Mouse (Mus musculus): ENCODE results near the gene Gfer.

Gene Gfer

DNA sequence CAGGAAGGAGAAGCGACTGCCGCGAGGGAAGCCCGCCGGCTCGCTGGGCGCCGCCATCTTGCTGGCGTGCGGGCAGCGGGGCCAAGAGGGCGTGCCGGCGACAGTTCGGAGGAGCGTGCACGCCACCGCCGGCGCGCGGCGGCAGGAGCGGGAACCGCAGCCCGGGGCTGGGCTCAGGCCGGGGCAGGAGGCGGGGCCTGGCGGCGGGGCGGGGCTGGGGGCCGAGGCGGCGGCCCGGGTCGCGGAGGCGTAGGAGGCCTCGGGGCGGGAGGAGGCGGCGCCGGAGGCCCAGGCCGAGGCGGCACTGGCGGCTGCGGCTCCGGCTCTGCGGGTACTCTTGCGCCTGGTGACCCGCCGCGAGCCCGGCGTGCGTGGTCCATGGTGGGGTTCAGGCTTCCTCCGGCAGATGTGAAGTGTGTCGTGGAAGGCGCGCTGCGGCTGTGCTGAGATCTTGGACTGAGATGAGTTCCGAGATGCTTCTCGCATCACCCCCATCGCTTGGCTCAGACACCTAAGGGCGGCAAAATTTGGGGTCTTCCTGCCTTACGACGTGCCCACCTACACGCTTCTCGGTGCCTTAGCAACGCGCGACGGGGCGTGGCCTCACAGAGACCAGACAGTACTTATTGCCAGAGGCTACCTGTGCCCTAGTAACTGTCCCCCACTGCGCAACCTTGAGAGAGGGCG lies at the start of gene Gfer, which contains the start of gene Noxo1:
Gene Gfer (minus strand): TSS at position 146 of the 687 bp plus-strand sequence.
Gene Noxo1 (plus strand): TSS at position 224 of the 687 bp plus-strand sequence.
- peak; percentile 44 to 69 for DNase-seq (ENCODE audit: low spot score in 2 of 2)

DNA sequence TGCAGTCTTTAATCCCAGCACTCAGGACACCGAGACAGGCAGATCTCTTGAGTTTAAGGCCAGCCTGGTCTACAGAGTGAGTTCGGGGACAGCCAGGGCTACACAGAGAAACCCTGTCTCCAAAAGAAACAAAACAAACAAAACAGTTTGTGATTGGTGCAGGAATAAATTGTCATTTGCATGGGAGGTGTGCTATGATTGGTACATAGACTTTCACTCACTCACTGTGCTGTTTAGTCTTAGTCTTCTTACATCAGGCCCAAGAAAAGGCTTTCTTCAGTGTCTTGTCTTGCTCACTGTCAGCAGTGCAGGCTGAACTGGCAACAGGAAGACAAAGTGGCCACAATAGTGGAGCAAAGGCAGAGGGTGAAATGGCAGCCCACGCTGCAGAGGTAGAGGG lies 48.4 kb upstream of the Gfer start:
- DNase-seq (ENCODE audit: low spot score in 2 of 2): no peak

DNA sequence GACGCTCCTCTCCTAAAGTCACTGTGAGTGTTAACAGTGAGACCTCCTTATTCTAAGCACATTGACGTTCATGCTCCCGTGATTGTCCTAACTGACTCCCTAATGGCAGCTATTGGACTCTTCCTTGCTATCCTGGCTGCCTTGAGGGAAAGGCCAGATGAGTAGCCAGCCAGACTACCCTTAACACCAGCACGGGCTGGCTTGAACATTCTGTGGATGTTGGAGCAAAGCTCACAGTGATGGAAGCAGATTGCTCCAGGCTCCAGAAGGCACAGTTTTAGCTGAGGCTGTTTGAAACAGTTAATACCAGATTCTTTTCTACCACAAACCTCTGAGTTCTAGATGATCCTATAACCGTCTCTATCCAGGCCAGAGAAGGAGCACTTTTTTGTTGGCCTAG lies 47.9 kb upstream of the Gfer start:
- no peak for DNase-seq (ENCODE audit: low spot score in 2 of 2)

DNA sequence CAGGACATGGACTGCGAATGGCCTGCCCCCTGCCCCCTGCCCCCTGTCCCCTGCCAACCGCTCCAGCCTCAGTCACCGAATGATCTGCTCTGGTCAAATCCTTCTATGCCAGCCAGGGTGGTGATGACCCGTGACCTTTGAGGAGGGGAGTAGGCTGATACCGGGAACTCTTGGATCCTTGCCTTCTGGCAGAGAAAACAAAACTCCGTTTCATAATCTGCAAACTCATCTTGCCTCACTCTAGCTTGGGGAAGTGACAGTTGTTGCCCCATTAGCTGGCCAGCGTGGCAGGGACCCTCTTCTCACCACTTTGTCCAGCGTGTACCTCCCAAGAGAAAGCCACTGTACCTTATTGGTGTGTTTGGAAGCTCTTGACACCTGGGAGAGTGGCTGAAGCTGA lies 46.4 kb upstream of the Gfer start:
- DNase-seq (ENCODE audit: low spot score in 2 of 2): no peak

DNA sequence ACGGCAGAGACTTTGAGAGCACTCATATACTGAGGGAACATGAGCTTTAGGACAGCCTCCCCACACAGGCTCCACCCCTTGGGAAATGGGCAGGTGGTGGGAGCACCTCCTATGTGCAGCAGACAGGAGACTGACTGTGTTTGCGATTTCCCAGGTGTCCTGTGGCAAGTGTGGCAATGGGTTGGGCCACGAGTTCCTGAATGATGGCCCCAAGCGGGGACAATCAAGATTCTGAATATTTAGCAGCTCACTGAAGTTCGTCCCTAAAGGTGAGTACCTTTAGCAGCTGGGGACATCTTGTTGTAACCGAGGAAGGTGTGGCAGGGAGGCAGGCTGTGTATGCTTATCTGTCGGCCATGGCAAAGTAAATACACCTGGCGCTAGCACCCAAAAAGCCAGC lies 44.0 kb upstream of the Gfer start:
- DNase-seq (ENCODE audit: low spot score in 2 of 2): no peak

DNA sequence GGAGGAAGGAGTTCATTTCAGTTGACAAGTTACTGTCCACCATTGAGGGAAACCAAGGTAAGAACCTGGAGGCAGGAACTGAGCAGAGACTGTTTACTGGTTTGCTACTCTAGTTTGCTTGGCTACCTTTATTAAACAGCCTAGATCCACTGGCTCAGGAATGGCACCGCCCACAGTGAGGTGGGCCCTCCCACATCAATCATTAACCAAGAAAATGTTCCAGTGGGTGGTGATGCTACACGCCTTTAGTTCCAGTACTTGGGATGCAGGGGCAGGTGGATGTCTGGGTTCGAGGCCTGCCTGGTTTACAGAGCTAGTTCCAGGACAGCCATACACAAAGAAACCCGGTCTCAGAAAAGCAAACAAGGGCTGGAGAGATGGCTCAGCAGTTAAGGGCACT lies 42.3 kb upstream of the Gfer start:
- DNase-seq (ENCODE audit: low spot score in 2 of 2): no peak

DNA sequence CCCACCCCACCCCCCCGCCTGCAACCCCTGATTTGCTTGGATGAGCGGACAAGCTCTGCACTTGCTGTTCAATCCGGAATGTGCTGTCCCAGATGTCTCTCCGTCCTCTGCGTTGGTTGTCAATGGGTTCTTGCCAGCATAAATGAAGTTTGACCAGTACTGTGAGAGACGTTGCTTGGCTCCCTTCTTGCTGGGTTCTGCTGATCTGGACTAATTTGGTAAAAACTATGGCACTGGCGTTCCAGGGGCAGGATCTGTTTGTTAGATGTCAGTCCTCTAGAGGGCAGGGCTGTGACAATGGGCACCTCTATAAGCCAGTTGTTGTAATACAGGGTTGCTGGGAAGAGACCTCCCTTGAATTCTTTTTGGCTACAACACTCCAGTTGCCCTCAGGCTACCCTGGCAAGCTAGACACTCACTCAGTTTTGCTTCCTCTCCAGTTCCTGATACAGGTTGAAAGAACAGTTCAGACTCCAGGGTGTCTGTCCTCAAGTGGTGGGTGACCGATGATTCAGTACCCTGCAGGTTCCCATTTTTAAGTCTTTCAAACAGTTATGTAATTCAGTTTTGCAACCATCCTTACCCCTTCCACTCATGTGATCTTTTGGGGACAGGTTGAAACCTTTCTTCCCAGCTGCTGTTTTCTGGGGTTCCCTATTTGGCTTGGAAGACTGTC lies 41.3 kb upstream of the Gfer start:
- no peak for DNase-seq (ENCODE audit: low spot score in 2 of 2)

DNA sequence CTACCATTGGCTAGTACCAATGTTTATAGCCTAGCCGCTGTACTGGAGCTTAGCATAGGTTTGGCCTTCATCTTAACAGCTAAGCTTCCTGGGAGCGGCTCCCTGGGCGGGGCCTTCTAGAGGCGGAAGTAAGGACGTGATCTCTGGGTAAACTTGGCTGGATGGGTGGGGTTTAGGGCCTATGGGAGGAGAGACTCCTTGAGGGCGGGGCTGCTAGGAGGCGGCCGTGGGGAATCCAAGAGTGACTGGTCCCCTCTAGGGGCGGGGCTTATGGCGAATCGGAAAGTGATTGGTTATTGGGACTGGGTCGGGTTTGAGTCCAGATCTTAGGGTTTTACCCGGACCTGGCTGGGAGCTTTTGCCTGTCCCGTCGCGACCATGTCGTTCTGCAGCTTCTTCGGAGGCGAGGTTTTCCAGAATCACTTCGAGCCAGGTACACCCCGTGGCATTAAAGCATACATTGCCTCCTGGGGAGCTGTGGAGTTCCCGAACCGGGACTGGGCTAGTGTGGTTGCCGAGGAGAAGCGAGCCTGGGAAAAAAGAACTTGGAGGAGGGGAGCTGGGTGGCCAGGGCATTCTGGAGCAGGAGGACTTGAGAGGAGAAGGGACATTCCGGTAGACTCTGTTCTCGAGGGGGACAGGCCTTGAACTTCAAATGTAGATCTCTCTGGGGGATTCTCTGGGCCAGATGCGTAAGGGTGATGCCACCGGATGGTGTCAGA lies 40.5 kb upstream of the Gfer start, which contains the start of gene Msrb1:
Gene Msrb1 (plus strand): TSS at position 313 of the 722 bp plus-strand sequence.
- DNase-seq (ENCODE audit: low spot score in 2 of 2): peak; percentile 88 to 90

DNA sequence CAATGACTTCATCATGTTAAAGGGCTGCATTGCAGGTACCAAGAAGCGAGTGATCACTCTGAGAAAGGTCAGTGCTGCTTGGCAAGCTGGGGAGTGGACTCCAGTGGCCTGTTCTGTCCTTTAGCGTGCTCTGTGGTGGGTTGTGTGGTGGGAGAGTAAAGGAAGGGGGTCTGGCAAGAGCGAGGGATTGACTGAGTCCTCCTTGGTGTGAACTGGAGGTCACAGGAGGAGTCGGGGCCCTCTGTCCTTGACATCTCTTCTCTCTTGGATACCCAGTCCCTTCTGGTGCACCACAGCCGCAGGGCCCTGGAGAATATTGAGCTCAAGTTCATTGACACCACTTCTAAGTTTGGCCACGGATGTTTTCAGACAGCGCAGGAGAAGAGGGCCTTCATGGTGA lies 39.5 kb upstream of the Gfer start:
- DNase-seq (ENCODE audit: low spot score in 2 of 2): no peak

DNA sequence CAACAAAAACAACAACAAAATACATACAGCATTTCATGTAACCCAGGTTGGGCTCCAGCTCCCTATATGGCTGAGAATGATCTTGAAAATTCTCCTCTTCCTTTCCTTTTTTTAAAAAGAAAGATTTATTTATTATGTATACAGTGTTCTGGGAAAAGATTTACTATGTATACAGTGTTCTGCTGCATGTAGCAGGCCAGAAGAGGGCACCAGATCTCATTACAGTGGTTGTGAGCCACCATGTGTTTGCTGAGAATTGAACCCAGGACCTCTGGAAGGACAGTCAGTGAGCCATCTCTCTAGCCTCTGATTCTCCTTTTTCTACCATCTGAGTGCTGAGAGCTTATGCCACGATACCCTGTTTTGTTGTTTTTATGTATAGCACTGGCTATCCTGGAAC lies 38.6 kb upstream of the Gfer start:
- DNase-seq (ENCODE audit: low spot score in 2 of 2): no peak

DNA sequence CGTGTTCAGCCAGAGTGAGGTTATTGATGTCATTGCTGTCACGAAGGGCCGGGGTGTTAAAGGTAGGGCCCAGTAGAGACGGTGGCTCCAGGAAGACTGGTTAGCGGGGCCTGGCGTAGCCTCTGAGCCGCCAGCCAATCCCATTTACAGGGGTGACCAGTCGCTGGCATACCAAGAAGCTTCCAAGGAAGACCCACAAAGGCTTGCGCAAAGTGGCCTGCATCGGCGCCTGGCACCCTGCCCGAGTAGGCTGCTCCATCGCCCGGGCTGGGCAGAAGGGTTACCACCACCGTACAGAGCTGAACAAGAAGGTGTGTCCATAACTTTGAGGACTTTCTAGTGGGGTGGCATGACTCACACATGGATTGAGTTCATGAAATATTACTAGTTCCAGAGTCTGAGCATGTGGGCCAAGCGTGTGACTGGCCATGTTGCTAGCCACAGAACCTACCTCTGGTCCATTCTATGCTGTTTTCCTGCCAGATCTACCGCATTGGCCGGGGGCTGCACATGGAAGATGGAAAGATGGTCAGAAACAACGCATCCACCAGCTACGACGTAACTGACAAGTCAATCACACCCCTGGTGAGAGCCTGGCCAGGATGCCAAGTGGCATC lies 37.6 kb upstream of the Gfer start:
- DNase-seq (ENCODE audit: low spot score in 2 of 2): no peak

DNA sequence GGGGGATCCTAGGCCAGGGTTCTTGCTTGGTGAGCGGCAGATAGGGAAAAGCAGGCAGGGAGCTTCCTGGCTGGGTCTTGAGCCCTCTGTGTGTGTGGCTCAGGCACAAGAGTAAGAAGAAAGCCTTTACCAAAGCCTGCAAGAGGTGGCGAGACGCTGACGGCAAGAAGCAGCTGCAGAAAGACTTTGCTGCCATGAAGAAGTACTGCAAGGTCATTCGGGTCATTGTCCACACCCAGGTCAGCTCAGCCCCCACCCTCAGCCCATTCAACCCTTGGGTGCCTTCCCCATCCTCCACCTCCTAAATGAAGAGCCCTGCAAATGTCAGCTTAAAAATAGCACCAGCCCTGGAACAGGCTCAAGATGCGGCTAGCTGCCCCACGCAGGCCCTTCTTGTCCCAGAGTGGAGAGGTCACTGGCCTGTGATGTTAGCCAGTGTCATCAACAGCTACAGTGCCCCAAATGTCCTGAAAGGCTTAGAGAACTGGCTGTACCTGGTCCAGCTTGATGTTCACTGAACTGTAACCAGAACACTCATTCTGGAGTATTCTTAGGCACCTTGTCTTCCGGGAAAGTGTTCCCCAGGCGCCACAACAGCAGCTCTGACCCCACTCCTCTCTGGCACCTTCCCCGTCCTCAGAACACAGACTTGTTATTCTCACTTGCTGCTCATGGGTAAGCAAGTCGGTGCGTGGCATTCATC lies 36.4 kb upstream of the Gfer start:
- no peak for DNase-seq (ENCODE audit: low spot score in 2 of 2)

DNA sequence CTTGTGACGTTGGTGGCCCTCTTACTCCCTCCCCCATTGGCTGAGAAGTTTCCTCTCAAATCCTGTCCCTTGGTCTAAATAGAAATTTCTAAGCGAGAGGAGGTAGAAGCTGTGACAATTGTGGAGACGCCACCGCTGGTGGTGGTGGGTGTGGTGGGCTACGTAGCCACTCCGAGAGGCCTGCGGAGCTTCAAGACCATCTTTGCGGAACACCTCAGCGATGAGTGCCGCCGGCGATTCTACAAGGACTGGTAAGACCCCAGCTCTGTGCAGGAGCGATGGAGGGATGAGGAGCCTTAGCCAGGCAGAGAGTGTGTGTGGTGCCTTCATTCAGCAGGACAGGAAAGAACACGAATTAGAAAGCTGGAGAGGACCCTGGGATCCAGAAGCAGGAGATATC lies 34.8 kb upstream of the Gfer start:
- DNase-seq (ENCODE audit: low spot score in 2 of 2): no peak

DNA sequence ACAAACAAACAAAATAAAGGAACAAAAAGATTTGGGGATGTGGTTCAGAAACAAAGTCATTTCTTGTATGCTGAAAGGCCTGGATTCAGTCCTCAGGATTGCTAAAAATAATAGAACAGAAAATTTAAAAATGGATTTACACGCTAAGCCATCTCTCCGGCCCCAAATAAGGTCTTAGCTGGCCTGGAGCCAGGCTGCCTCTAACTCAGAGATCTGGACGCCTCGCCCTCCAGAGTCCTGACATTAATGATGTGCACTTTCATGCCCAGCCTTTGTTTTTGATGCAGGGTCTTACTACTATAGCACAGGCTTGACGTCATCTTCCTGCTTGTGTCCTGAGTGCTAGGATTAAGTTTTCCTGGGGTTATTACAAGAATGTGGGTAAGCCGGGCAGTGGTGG lies 33.1 kb upstream of the Gfer start:
- DNase-seq (ENCODE audit: low spot score in 2 of 2): no peak

DNA sequence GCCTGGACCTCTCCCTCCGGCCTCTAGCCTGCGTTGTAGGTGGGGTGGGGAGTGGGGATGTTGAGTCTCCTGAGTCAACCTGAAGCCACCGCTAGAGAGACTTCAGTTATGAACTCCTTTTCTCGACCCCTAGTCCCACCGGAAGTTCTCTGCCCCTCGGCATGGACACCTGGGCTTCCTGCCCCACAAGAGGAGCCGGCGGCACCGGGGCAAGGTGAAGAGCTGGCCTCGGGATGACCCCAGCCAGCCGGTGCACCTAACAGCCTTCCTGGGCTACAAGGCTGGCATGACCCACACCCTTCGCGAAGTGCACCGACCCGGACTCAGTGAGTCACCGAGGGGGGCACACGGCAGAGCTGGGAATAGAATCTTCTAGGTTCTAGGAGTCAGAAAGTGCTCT lies 32.2 kb upstream of the Gfer start:
- no peak for DNase-seq (ENCODE audit: low spot score in 2 of 2)

DNA sequence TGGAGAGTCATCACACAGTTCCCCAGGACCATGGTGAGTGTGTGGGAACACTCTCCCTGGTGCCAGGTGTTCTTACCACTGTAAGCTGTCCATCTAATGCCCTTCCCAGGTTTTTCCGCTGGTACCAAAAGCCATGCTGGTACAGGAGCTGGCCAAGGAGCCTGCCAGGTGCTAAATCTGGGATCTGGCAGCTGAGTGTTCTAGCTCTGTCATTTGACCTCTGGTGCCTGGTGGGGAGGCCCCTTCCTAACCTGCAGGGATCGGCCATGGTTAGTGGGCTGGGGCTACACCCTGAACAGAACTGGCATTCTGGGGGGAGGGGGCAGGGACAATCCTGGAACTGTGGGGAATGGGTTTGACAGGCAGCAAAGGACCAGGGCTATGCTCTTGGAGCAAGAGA lies 31.7 kb upstream of the Gfer start, which contains the start of gene Rpl3l:
Gene Rpl3l (plus strand): TSS at position 203 of the 400 bp plus-strand sequence.
- no peak for DNase-seq (ENCODE audit: low spot score in 2 of 2)

DNA sequence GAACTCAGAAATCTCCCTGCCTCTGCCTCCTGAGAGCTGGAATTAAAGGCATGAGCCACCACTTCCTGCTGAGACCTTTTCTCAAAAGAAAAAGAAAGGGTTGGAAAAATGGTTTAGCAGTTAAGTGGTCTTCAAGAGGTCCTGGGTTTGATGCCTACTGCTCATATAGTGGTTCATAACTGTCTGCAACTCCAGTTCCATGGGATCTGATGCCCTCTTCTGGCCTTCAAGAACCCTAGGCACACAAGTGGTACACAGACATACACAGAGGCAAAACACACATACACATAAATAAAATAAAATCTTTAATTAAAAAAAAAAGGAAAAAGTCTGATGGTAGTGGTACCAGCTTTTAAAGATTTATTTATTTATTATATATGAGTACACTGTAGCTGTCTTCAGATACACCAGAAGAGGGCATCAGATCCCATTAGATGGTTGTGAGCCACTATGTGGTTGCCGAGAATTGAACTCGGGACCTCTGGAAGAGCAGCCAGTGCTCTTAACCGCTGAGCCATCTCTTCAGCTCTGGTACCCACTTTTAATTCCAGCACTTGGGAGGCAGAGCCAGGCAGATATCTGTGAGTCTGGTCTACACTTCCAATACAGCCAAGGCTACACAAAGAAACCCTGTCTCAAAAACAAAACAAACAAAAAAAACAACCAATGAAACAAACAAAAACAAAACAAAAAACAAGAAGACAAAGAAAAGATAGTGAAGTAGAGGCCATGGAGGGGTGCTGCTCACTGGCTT lies 29.9 kb upstream of the Gfer start:
- no peak for DNase-seq (ENCODE audit: low spot score in 2 of 2)

DNA sequence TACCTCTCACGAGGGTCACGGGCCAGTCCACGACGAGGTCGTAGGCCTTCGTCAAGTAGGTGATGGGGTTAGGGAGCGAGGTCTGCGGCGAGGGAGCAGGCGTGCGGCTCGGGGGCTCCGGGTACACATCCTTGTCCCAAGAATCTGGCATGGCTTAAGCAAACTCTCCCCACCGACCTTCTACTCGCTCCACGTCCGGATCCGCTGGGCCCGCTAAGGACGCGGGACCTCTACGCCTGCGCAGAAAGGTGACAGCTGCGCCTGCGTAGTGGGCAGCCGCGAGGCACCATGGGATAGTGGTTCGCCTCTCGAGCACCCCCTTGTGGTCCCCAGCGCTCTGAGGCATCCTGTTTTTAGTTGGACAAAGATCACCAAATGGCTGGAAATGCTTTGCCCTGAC lies 28.2 kb upstream of the Gfer start, which contains the start of gene Ndufb10:
Gene Ndufb10 (minus strand): TSS at position 295 of the 400 bp plus-strand sequence.
- DNase-seq (ENCODE audit: low spot score in 2 of 2): peak; percentile 87 to 94

DNA sequence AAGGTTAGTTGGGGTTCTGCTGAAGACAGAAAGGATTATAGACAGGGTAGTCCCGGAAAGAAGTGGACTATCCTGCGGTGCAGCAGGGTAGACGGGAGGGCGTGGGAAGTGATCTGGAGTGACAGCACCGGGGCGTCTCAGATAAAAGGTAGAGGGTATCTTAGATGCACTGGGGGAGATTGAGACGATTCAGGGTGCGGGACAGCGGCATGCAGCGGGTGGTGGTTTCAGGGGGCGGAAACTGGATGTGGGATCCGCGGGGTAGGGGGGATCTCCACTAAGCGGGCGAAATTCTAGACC lies 27.9 kb upstream of the Gfer start:
- peak in 1 of 2 experiments; percentile 26 for DNase-seq (ENCODE audit: low spot score in 2 of 2)

DNA sequence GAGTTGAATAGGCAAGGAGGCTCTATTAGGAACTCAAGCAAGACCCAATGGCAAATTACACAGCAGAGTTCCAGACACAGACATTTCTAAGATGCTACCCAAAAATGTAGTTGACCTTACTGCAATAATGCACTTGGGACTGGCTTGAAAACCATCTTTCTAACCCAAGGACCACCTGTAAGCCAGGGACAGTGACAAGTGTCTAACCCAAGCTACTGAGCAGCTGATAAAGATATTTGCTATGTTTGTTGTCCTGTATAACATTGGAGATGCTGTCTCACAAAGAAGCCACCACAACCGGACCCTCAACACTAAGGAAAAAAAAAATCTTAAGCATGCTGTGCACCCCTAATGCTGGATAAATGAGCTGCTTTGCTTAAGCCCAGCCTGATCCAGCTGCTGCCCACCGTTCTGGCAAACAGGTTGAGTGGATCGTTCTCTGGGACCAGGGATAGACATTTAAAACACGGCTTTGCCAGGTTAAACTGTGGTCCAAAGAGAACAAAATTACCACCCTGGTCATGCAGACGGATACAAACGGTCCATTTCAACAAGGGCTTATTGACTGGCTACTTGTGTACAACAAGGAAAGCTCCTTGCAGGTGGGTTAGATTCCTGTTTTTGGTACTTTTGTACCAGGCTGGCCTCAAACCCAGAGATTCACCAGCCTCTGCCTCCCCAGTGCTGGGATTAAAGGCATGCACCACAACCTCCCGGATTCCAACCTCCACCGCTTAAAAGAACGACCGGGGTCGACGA lies 27.3 kb upstream of the Gfer start:
- no peak for DNase-seq (ENCODE audit: low spot score in 2 of 2)
